Mouse (Mus musculus) adrenal gland, postnatal 4 days (tissue): Measurements from ENCODE around the gene Taar5. TPM values are rescaled to one million over a fixed set of nuclear protein-coding genes. Genes with fewer than 3 reads are reported as not detected.

Source experiments
- DNase-seq, 2 experiments: peaks; one replicate each; pipeline ENCODE4 v3.0.0; 2021 to 2022; ENCODE audit warnings: low spot score in 2 of 2, mixed read lengths in 2 of 2
- total RNA-seq, 2 experiments: library from RNA; stranded (reverse); gene quantifications; 2 replicates each; pipeline ENCODE4 v1.2.3; 2021

Taar5 gene
- total RNA-seq, 2 experiments from 2014 or later, result not detected

- DNase-seq, result no peak
Measured at GRCm38 (mm10) chr10:24007034-24007433, 36.5 kb downstream of the Taar5 start.

GRCm38 (mm10) chr10:24008143-24008542 lies 37.6 kb downstream of the Taar5 start:
- no peak for DNase-seq

Other genes with a start within 250 kb of the Taar5 start
- 100 to 1,000 TPM; 618 to 653 TPM for gene Rps12, start 183.4 kb upstream of the Taar5 start, total RNA-seq
- gene Slc18b1, start 173.7 kb upstream of the Taar5 start, total RNA-seq, result 10 to 100 TPM; 58.7 to 62.1 TPM
- gene Vnn3, start 119.2 kb upstream of the Taar5 start, total RNA-seq, result 10 to 100 TPM; 17.1 to 24.1 TPM
- 10 to 100 TPM; 50.0 to 52.2 TPM for gene Vnn1, start 76.0 kb upstream of the Taar5 start, total RNA-seq
- gene Taar1, start 50.4 kb upstream of the Taar5 start, total RNA-seq, result not detected
- not detected for gene Taar2, start 32.1 kb upstream of the Taar5 start, total RNA-seq
- not detected for gene Taar3, start 21.1 kb upstream of the Taar5 start, total RNA-seq
- gene Taar4, start 10.2 kb upstream of the Taar5 start, total RNA-seq, result not detected
- not detected for gene Taar6, start 14.9 kb downstream of the Taar5 start, total RNA-seq
- not detected for gene Taar7a, start 22.8 kb downstream of the Taar5 start, total RNA-seq
- gene Taar7b, start 29.2 kb downstream of the Taar5 start, total RNA-seq, result not detected
- not detected for gene Taar7d, start 56.5 kb downstream of the Taar5 start, total RNA-seq
- not detected for gene Taar7e, start 66.9 kb downstream of the Taar5 start, total RNA-seq
- not detected for gene Taar7f, start 78.8 kb downstream of the Taar5 start, total RNA-seq
- under 1 TPM in 1 of 2 experiments, not detected in 1; 0.51 TPM for gene Taar8a, start 105.8 kb downstream of the Taar5 start, total RNA-seq
- not detected for gene Taar8b, start 121.6 kb downstream of the Taar5 start, total RNA-seq
- gene Taar8c, start 131.2 kb downstream of the Taar5 start, total RNA-seq, result not detected
- gene Taar9, start 138.8 kb downstream of the Taar5 start, total RNA-seq, result not detected
- gene Stx7, start 178.6 kb downstream of the Taar5 start, total RNA-seq, result 100 to 1,000 TPM in 1 of 2 experiments, 10 to 100 TPM in 1; 98.9 to 110 TPM